Mouse (Mus musculus) CH12.LX (cell line): Measurements from ENCODE around the gene Coa7.

ENCODE experiments used
- BHLHE40 ChIP-seq: IDR thresholded peaks from 2 replicates; pipeline ENCODE4 v1.6.1; 2011; ENCODE audit warnings: mild to moderate bottlenecking, low read depth, low read length, improper control_type of control experiment
- CTCF ChIP-seq, 2 experiments: IDR thresholded peaks in 1 of 2; conservative IDR thresholded peaks in 1 of 2; 2 replicates each; pipeline ENCODE4 v1.5.1; 2011 to 2012; ENCODE audit warnings: low read depth in 2 of 2, low read length in 2 of 2, improper control_type of control experiment in 1 of 2, inconsistent platforms in 1 of 2, mild to moderate bottlenecking in 1 of 2, moderate library complexity in 1 of 2
- EP300 ChIP-seq: IDR thresholded peaks from 2 replicates; pipeline ENCODE4 v1.6.1; 2011; ENCODE audit warnings: low read length, improper control_type of control experiment
- MAFK ChIP-seq: IDR thresholded peaks from 2 replicates; pipeline ENCODE4 v1.6.1; 2011; ENCODE audit warnings: low read length, improper control_type of control experiment; ENCODE audit not compliant: insufficient replicate concordance
- MAZ ChIP-seq: IDR thresholded peaks from 2 replicates; pipeline ENCODE4 v1.6.1; 2012; ENCODE audit warnings: low read depth, mild to moderate bottlenecking, inconsistent platforms, low read length, improper control_type of control experiment, moderate library complexity
- POLR2A ChIP-seq: IDR thresholded peaks from 2 replicates; pipeline ENCODE4 v1.6.1; 2011; ENCODE audit warnings: low read depth, mild to moderate bottlenecking, improper control_type of control experiment, low read length
- POLR2AphosphoS2 ChIP-seq: IDR thresholded peaks from 2 replicates; pipeline ENCODE4 v1.6.1; 2011; ENCODE audit warnings: low read depth, low read length, improper control_type of control experiment
- SMC3 ChIP-seq: IDR thresholded peaks from 2 replicates; pipeline ENCODE4 v1.6.1; 2011; ENCODE audit warnings: low read depth, low read length, improper control_type of control experiment
- TCF12 ChIP-seq: IDR thresholded peaks from 2 replicates; pipeline ENCODE4 v1.6.1; 2014; ENCODE audit warnings: low read depth, mild to moderate bottlenecking, inconsistent platforms, low read length, improper control_type of control experiment
- ZNF384 ChIP-seq: IDR thresholded peaks from 2 replicates; pipeline ENCODE4 v1.6.1; 2012; ENCODE audit warnings: low read depth, low read length, improper control_type of control experiment, inconsistent platforms

DNA sequence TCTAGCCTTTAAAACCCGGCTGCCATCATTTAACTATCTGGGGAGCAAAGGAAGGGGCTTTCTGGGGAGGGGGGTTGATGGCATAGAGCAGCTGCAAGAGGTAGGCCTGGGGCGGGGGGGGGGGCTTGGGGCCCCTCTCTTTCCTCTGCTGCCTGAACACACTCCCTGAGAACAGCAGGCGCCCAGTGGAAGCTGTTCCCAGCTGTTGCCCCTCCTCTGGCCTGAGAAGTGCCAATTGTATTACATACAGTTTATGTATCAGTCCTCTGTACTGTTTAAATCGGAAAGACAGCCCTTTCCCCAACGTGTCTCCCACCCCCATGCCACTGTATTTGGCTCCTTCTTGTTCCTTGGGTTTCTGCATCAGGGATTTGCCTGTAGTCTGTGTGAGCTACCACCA lies 17.9 kb downstream of the Coa7 start:
- no peak for TF ChIP-seq ZNF384
- TF ChIP-seq TCF12: no peak
- no peak for TF ChIP-seq SMC3
- no peak for TF ChIP-seq EP300
- TF ChIP-seq MAFK: no peak
- TF ChIP-seq CTCF (conservative IDR thresholded peaks at IDR 0.05 in 1 of 2, IDR thresholded peaks at IDR 0.05 in 1 of 2; ENCODE audit: low read depth in 2 of 2, low read length in 2 of 2): no peak
- TF ChIP-seq BHLHE40: no peak
- TF ChIP-seq MAZ: no peak
- no peak for TF ChIP-seq POLR2AphosphoS2
- no peak for TF ChIP-seq POLR2A
